Mouse (Mus musculus): ENCODE data around the gene Heatr1. TPM values are rescaled to one million over a fixed set of nuclear protein-coding genes. Genes with fewer than 3 reads are reported as not detected.

Heatr1 gene
- total and polyA plus RNA-seq, 2 experiments from 2014 or later, result 3.5 to 9.3 TPM

- peaks cover 89% of the 10 kb centered on the region for H3K36me3 ChIP-seq (replicated peaks; ENCODE audit: control insufficient read depth, insufficient read depth, low read length)
- DNase-seq (ENCODE audit: low spot score) (no peak), ATAC-seq (ENCODE audit: insufficient read depth, low read depth) (no peak)
- no peaks in the 10 kb centered on the region for H3K4me1 ChIP-seq (ENCODE audit: control insufficient read depth, insufficient read depth)
- H3K4me2 ChIP-seq (ENCODE audit: low read depth, low read length), result no peak overlapping the region
- no peaks in the 10 kb centered on the region for H3K9me3 ChIP-seq (replicated peaks; ENCODE audit: control insufficient read depth, low read length)
- TF ChIP-seq EP300 (IDR thresholded peaks at IDR 0.05; ENCODE audit: low read depth) (no peak), CTCF (IDR thresholded peaks at IDR 0.05; ENCODE audit: low read depth) (no peak)
- no peak overlapping the region for H3K4me3 ChIP-seq (ENCODE audit: low read depth, low read length)
- WGBS, result 71% methylated on average over 5 of the region's 5 CpGs
- H3K27me3 ChIP-seq (ENCODE audit: control insufficient read depth, insufficient read depth, low read length), result no peaks in the 10 kb centered on the region
- no peak overlapping the region for H3K27ac ChIP-seq (ENCODE audit: low read depth)
- H3K9ac ChIP-seq (replicated peaks; ENCODE audit: low read depth, low read length), result no peak overlapping the region
Measured at GRCm38 (mm10) chr13:12433843-12434242, 39.0 kb downstream of the Heatr1 start.

DNA sequence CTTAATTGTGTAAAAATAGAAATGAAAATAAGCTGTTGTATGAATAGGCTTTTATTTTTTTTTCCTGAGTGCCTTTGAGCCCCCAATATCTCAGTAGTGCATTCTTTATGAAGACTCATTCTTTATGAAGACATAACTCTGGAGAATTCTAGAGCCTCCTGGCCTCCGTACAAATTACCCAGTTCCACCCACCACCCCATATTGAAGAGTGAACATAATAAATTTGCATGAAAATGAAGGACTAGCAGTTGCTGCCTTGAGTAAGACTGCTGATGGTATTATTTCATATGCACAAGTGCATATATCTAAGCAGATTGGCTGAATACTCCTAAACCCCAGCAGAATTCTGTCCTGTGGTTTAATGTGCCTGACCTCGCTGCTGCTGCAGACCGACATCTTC, 44.8 kb downstream of the Heatr1 start:
- Histone ChIP-seq H3K9me3 (replicated peaks; ENCODE audit: control insufficient read depth, low read length) (no peaks in the 10 kb centered on the region), H3K4me1 (ENCODE audit: control insufficient read depth, insufficient read depth) (peaks cover 7% of the 10 kb centered on the region; the same call in 1 of the 2 replicates), H3K9ac (replicated peaks; ENCODE audit: low read depth, low read length) (no peak overlapping the region), H3K4me3 (ENCODE audit: low read depth, low read length) (no peak overlapping the region), H3K36me3 (replicated peaks; ENCODE audit: control insufficient read depth, insufficient read depth, low read length) (peaks cover 66% of the 10 kb centered on the region), H3K4me2 (ENCODE audit: low read depth, low read length) (no peak overlapping the region), H3K27me3 (ENCODE audit: control insufficient read depth, insufficient read depth, low read length) (no peaks in the 10 kb centered on the region), H3K27ac (ENCODE audit: low read depth) (no peak overlapping the region)
- TF ChIP-seq CTCF (IDR thresholded peaks at IDR 0.05; ENCODE audit: low read depth) (no peak), EP300 (IDR thresholded peaks at IDR 0.05; ENCODE audit: low read depth) (no peak)
- no peak for ATAC-seq (ENCODE audit: insufficient read depth, low read depth)
- DNase-seq (ENCODE audit: low spot score), result no peak
- WGBS, result 90% methylated on average over 3 of the region's 3 CpGs

- H3K27ac ChIP-seq (ENCODE audit: low read depth), result no peak overlapping the region
- H3K9me3 ChIP-seq (replicated peaks; ENCODE audit: control insufficient read depth, low read length), result no peaks in the 10 kb centered on the region
- 90% methylated on average over 6 of the region's 6 CpGs for WGBS
- H3K27me3 ChIP-seq (ENCODE audit: control insufficient read depth, insufficient read depth, low read length), result no peaks in the 10 kb centered on the region
- H3K4me3 ChIP-seq (ENCODE audit: low read depth, low read length), result no peak overlapping the region
- H3K36me3 ChIP-seq (replicated peaks; ENCODE audit: control insufficient read depth, insufficient read depth, low read length), result peaks cover 59% of the 10 kb centered on the region
- H3K9ac ChIP-seq (replicated peaks; ENCODE audit: low read depth, low read length), result no peak overlapping the region
- ATAC-seq (ENCODE audit: insufficient read depth, low read depth), result no peak
- H3K4me1 ChIP-seq (ENCODE audit: control insufficient read depth, insufficient read depth), result peaks cover 7% of the 10 kb centered on the region; the same call in 1 of the 2 replicates
- no peak for DNase-seq (ENCODE audit: low spot score)
- H3K4me2 ChIP-seq (ENCODE audit: low read depth, low read length), result no peak overlapping the region
- no peak for TF ChIP-seq EP300 (IDR thresholded peaks at IDR 0.05; ENCODE audit: low read depth)
- no peak for TF ChIP-seq CTCF (IDR thresholded peaks at IDR 0.05; ENCODE audit: low read depth)
Measured at GRCm38 (mm10) chr13:12440813-12441212, 46.0 kb downstream of the Heatr1 start.

DNA sequence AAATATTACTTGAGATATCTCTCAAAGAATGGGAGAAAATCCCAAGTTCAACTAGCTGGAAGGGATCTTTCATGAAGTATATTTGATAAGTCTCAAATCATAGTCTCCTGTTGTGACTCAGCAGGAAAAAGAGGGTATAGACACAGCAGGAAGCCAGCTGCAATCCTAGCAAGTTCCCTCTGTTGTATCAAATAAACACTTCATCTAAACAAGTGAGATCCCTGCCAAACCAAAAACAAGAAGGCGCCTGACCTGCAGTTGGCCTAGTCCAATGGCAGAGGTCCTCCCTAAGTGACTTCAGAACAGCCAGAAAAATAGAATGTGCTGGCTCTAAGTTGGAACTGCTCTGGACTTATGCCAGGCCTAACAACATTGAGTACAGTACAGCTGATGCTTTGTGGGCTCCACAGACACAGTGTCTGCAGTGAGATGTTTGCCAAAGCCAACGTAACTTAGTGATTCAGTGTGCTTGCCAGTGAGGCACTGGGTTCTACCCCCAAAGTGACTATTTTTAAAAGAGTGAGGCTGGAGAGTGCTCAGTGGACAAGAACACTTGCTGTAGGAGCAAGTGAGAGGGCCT, 47.3 kb downstream of the Heatr1 start:
- Histone ChIP-seq H3K27me3 (ENCODE audit: control insufficient read depth, insufficient read depth, low read length) (no peaks in the 10 kb centered on the region), H3K9ac (replicated peaks; ENCODE audit: low read depth, low read length) (no peak overlapping the region), H3K4me2 (ENCODE audit: low read depth, low read length) (no peak overlapping the region), H3K27ac (ENCODE audit: low read depth) (peak overlapping the region; percentile 46), H3K4me3 (ENCODE audit: low read depth, low read length) (no peak overlapping the region), H3K36me3 (replicated peaks; ENCODE audit: control insufficient read depth, insufficient read depth, low read length) (peaks cover 60% of the 10 kb centered on the region), H3K4me1 (ENCODE audit: control insufficient read depth, insufficient read depth) (peaks cover 7% of the 10 kb centered on the region; the same call in 1 of the 2 replicates), H3K9me3 (replicated peaks; ENCODE audit: control insufficient read depth, low read length) (no peaks in the 10 kb centered on the region)
- TF ChIP-seq CTCF (IDR thresholded peaks at IDR 0.05; ENCODE audit: low read depth), result no peak
- TF ChIP-seq EP300 (IDR thresholded peaks at IDR 0.05; ENCODE audit: low read depth), result no peak
- 47% methylated on average over 2 of the region's 2 CpGs for WGBS
- DNase-seq (ENCODE audit: low spot score) (peak; percentile 67), ATAC-seq (ENCODE audit: insufficient read depth, low read depth) (peak; percentile 86)

GRCm38 (mm10) chr13:12453150-12453549, 58.3 kb downstream of the Heatr1 start:
- no peak for ATAC-seq (ENCODE audit: insufficient read depth, low read depth)

More at GRCm38 (mm10) chr13:12453150-12453549, 58.3 kb downstream of the Heatr1 start:
- no peaks in the 10 kb centered on the region for H3K4me1 ChIP-seq (ENCODE audit: control insufficient read depth, insufficient read depth)
- H3K4me3 ChIP-seq (ENCODE audit: low read depth, low read length), result no peak overlapping the region
- no peak for DNase-seq (ENCODE audit: low spot score)
- H3K9me3 ChIP-seq (replicated peaks; ENCODE audit: control insufficient read depth, low read length), result no peaks in the 10 kb centered on the region
- no peak overlapping the region for H3K4me2 ChIP-seq (ENCODE audit: low read depth, low read length)
- 85% methylated on average over 14 of the region's 14 CpGs for WGBS
- H3K9ac ChIP-seq (replicated peaks; ENCODE audit: low read depth, low read length), result no peak overlapping the region
- TF ChIP-seq EP300 (IDR thresholded peaks at IDR 0.05; ENCODE audit: low read depth), result no peak
- no peak for TF ChIP-seq CTCF (IDR thresholded peaks at IDR 0.05; ENCODE audit: low read depth)
- no peaks in the 10 kb centered on the region for H3K27me3 ChIP-seq (ENCODE audit: control insufficient read depth, insufficient read depth, low read length)
- H3K27ac ChIP-seq (ENCODE audit: low read depth), result no peak overlapping the region
- H3K36me3 ChIP-seq (replicated peaks; ENCODE audit: control insufficient read depth, insufficient read depth, low read length), result peaks cover 51% of the 10 kb centered on the region
